ENCODE assay signal across 8 mouse cellular contexts in genomic region chr6:71298751-71299150, GRCm38 (mm10). TPM values are rescaled to one million over a fixed set of nuclear protein-coding genes. Genes with fewer than 3 reads are reported as not detected.
DNase-seq lines count a peak whose midpoint lies in the region; ATAC-seq and TF ChIP-seq lines count a peak whose summit lies in the region.

No protein-coding gene starts in this region.

- ATAC-seq in forebrain, embryonic 11.5 days (replicated peaks; ENCODE audit: low FRiP score), result no peak
- ATAC-seq in forebrain, embryonic 15.5 days (replicated peaks), result no peak
- ATAC-seq in midbrain, embryonic 11.5 days (ENCODE audit: low FRiP score), result no peak
- ATAC-seq in midbrain, embryonic 16.5 days, result no peak
- no peak for ATAC-seq in lung, postnatal 0 days
- no peak for ATAC-seq in heart, embryonic 12.5 days (ENCODE audit: insufficient number of reproducible peaks, low FRiP score)

- no peaks in the 10 kb centered on the region for H3K4me1 ChIP-seq in forebrain, embryonic 11.5 days (replicated peaks; ENCODE audit: control insufficient read depth, insufficient read depth, low read length)
- no peaks in the 10 kb centered on the region for H3K4me1 ChIP-seq in forebrain, embryonic 15.5 days
- no peaks in the 10 kb centered on the region for H3K4me1 ChIP-seq in midbrain, embryonic 11.5 days (ENCODE audit: control insufficient read depth, insufficient read depth, low read length)
- H3K4me1 ChIP-seq in midbrain, embryonic 16.5 days (ENCODE audit: control insufficient read depth, insufficient read depth, low read length), result no peaks in the 10 kb centered on the region
- H3K4me1 ChIP-seq in lung, postnatal 0 days (ENCODE audit: insufficient read depth, low read depth, low read length), result no peaks in the 10 kb centered on the region
- no peaks in the 10 kb centered on the region for H3K4me1 ChIP-seq in heart, embryonic 12.5 days (replicated peaks)

- TF ChIP-seq CTCF in lung, postnatal 0 days (IDR thresholded peaks at IDR 0.05), result peak; percentile 65

- no peaks in the 10 kb centered on the region for H3K27me3 ChIP-seq in forebrain, embryonic 11.5 days (ENCODE audit: control insufficient read depth, insufficient read depth, low read length)
- no peaks in the 10 kb centered on the region for H3K27me3 ChIP-seq in forebrain, embryonic 15.5 days
- no peaks in the 10 kb centered on the region for H3K27me3 ChIP-seq in midbrain, embryonic 11.5 days (ENCODE audit: control insufficient read depth, insufficient read depth, low read length)
- H3K27me3 ChIP-seq in midbrain, embryonic 16.5 days (ENCODE audit: control insufficient read depth, insufficient read depth, low read depth, low read length), result no peaks in the 10 kb centered on the region
- H3K27me3 ChIP-seq in lung, postnatal 0 days (replicated peaks; ENCODE audit: insufficient read depth, low read length), result no peaks in the 10 kb centered on the region
- H3K27me3 ChIP-seq in heart, embryonic 12.5 days (replicated peaks), result no peaks in the 10 kb centered on the region

- H3K9me3 ChIP-seq in forebrain, embryonic 11.5 days (ENCODE audit: control insufficient read depth, low read length), result no peaks in the 10 kb centered on the region
- H3K9me3 ChIP-seq in forebrain, embryonic 15.5 days, result no peaks in the 10 kb centered on the region
- H3K9me3 ChIP-seq in midbrain, embryonic 11.5 days (ENCODE audit: control insufficient read depth, low read length), result no peaks in the 10 kb centered on the region
- no peaks in the 10 kb centered on the region for H3K9me3 ChIP-seq in midbrain, embryonic 16.5 days (replicated peaks; ENCODE audit: control insufficient read depth, low read length, poor library complexity, severe bottlenecking)
- H3K9me3 ChIP-seq in lung, postnatal 0 days (ENCODE audit: low read length), result no peaks in the 10 kb centered on the region
- no peaks in the 10 kb centered on the region for H3K9me3 ChIP-seq in heart, embryonic 12.5 days (replicated peaks)

- no peak overlapping the region for H3K4me2 ChIP-seq in forebrain, embryonic 11.5 days (ENCODE audit: low read depth, low read length, severe bottlenecking)
- no peak overlapping the region for H3K4me2 ChIP-seq in forebrain, embryonic 15.5 days (replicated peaks)
- H3K4me2 ChIP-seq in midbrain, embryonic 11.5 days, result no peak overlapping the region
- no peak overlapping the region for H3K4me2 ChIP-seq in midbrain, embryonic 16.5 days (ENCODE audit: low read length)
- H3K4me2 ChIP-seq in lung, postnatal 0 days (replicated peaks; ENCODE audit: low read depth, low read length), result no peak overlapping the region
- H3K4me2 ChIP-seq in heart, embryonic 12.5 days, result no peak overlapping the region

- no peak overlapping the region for H3K27ac ChIP-seq in forebrain, embryonic 11.5 days (ENCODE audit: low read depth, low read length)
- H3K27ac ChIP-seq in forebrain, embryonic 15.5 days (replicated peaks), result no peak overlapping the region
- no peak overlapping the region for H3K27ac ChIP-seq in midbrain, embryonic 11.5 days (ENCODE audit: low read depth, low read length)
- no peak overlapping the region for H3K27ac ChIP-seq in midbrain, embryonic 16.5 days (ENCODE audit: low read length)
- H3K27ac ChIP-seq in lung, postnatal 0 days (ENCODE audit: low read length), result no peak overlapping the region
- no peak overlapping the region for H3K27ac ChIP-seq in heart, embryonic 12.5 days (ENCODE audit: poor library complexity, severe bottlenecking)

- peak; percentile 56 for DNase-seq in forebrain, embryonic 11.5 days (ENCODE audit: low spot score)
- DNase-seq in midbrain, embryonic 11.5 days (ENCODE audit: low spot score, missing footprints), result peak; percentile 93
- DNase-seq in cerebellum, postnatal 10 days, result peak; percentile 42 to 45
- no peak for DNase-seq in lung, postnatal 0 days (ENCODE audit: low spot score)
- DNase-seq in ovary, postnatal 14 days (ENCODE audit: low spot score), result no peak

- WGBS in forebrain, embryonic 11.5 days, result 35% methylated on average over 3 of the region's 3 CpGs
- WGBS in forebrain, embryonic 15.5 days, result 36% methylated on average over 3 of the region's 3 CpGs
- WGBS in midbrain, embryonic 11.5 days, result 31% methylated on average over 3 of the region's 3 CpGs
- 29% methylated on average over 3 of the region's 3 CpGs for WGBS in midbrain, embryonic 16.5 days
- 38% methylated on average over 3 of the region's 3 CpGs for WGBS in lung, postnatal 0 days
- 38% methylated on average over 3 of the region's 3 CpGs for WGBS in heart, embryonic 12.5 days

- H3K9ac ChIP-seq in forebrain, embryonic 11.5 days (ENCODE audit: low read length), result no peak overlapping the region
- no peak overlapping the region for H3K9ac ChIP-seq in forebrain, embryonic 15.5 days (replicated peaks)
- H3K9ac ChIP-seq in midbrain, embryonic 11.5 days (ENCODE audit: low read length), result no peak overlapping the region
- no peak overlapping the region for H3K9ac ChIP-seq in midbrain, embryonic 16.5 days (ENCODE audit: low read depth, low read length)
- no peak overlapping the region for H3K9ac ChIP-seq in lung, postnatal 0 days (replicated peaks; ENCODE audit: low read depth)
- no peak overlapping the region for H3K9ac ChIP-seq in heart, embryonic 12.5 days

- no peak overlapping the region for H3K4me3 ChIP-seq in forebrain, embryonic 11.5 days (ENCODE audit: low read depth, low read length)
- no peak overlapping the region for H3K4me3 ChIP-seq in forebrain, embryonic 15.5 days
- H3K4me3 ChIP-seq in midbrain, embryonic 11.5 days (ENCODE audit: low read depth, low read length), result no peak overlapping the region
- no peak overlapping the region for H3K4me3 ChIP-seq in midbrain, embryonic 16.5 days (ENCODE audit: low read depth, low read length)
- H3K4me3 ChIP-seq in lung, postnatal 0 days (ENCODE audit: low read depth, low read length), result no peak overlapping the region
- H3K4me3 ChIP-seq in heart, embryonic 12.5 days, result no peak overlapping the region

- H3K36me3 ChIP-seq in forebrain, embryonic 11.5 days (ENCODE audit: control insufficient read depth, insufficient read depth, low read length), result no peaks in the 10 kb centered on the region
- H3K36me3 ChIP-seq in forebrain, embryonic 15.5 days, result no peaks in the 10 kb centered on the region
- H3K36me3 ChIP-seq in midbrain, embryonic 11.5 days (ENCODE audit: control insufficient read depth, insufficient read depth, low read length), result no peaks in the 10 kb centered on the region
- H3K36me3 ChIP-seq in midbrain, embryonic 16.5 days (ENCODE audit: control insufficient read depth, insufficient read depth, low read length), result no peaks in the 10 kb centered on the region
- no peaks in the 10 kb centered on the region for H3K36me3 ChIP-seq in lung, postnatal 0 days (ENCODE audit: insufficient read depth, low read length)
- no peaks in the 10 kb centered on the region for H3K36me3 ChIP-seq in heart, embryonic 12.5 days

- TF ChIP-seq EP300 in lung, postnatal 0 days (IDR thresholded peaks at IDR 0.05), result no peak

RNA-seq across cellular contexts. Expression of gene Smyd1, which starts 23.3 kb away (rescaled TPM):
- 0.17 and 0.51 TPM in 2 replicates for polyA plus RNA-seq in forebrain, embryonic 11.5 days (2014; fragmentation: Nextera tagmentation; extraction: Ambion mirVana)
- 0.15 and 0.26 TPM in 2 replicates for polyA plus RNA-seq in forebrain, embryonic 15.5 days (2015; fragmentation: Nextera tagmentation; extraction: Ambion mirVana)
- 0.12 and 0.15 TPM in 2 replicates for polyA plus RNA-seq in midbrain, embryonic 11.5 days (2014; fragmentation: Nextera tagmentation; extraction: Ambion mirVana)
- 0.39 and 0.48 TPM in 2 replicates for polyA plus RNA-seq in midbrain, embryonic 16.5 days (2015; fragmentation: Nextera tagmentation; extraction: Ambion mirVana)
- polyA plus RNA-seq in lung, postnatal 0 days (2015; fragmentation: Nextera tagmentation; extraction: Ambion mirVana), result 0.80 and 1.2 TPM in 2 replicates
- 110 and 113 TPM in 2 replicates for polyA plus RNA-seq in heart, embryonic 12.5 days (2016; fragmentation: Nextera tagmentation; extraction: Ambion mirVana)

RNA-seq across cellular contexts. Expression of gene Cd8b1, which starts 23.8 kb away (rescaled TPM):
- not detected in 2 replicates for polyA plus RNA-seq in forebrain, embryonic 11.5 days (2014; fragmentation: Nextera tagmentation; extraction: Ambion mirVana)
- not detected in 2 replicates for polyA plus RNA-seq in forebrain, embryonic 15.5 days (2015; fragmentation: Nextera tagmentation; extraction: Ambion mirVana)
- not detected in 2 replicates for polyA plus RNA-seq in midbrain, embryonic 11.5 days (2014; fragmentation: Nextera tagmentation; extraction: Ambion mirVana)
- polyA plus RNA-seq in midbrain, embryonic 16.5 days (2015; fragmentation: Nextera tagmentation; extraction: Ambion mirVana), result not detected in 2 replicates
- polyA plus RNA-seq in lung, postnatal 0 days (2015; fragmentation: Nextera tagmentation; extraction: Ambion mirVana), result 0.23 and 0.24 TPM in 2 replicates
- polyA plus RNA-seq in heart, embryonic 12.5 days (2016; fragmentation: Nextera tagmentation; extraction: Ambion mirVana), result not detected in 2 replicates

RNA-seq across cellular contexts. Expression of gene Krcc1, which starts 27.3 kb away (rescaled TPM):
- polyA plus RNA-seq in forebrain, embryonic 11.5 days (2014; fragmentation: Nextera tagmentation; extraction: Ambion mirVana), result 31.1 and 37.1 TPM in 2 replicates
- 20.5 and 21.3 TPM in 2 replicates for polyA plus RNA-seq in forebrain, embryonic 15.5 days (2015; fragmentation: Nextera tagmentation; extraction: Ambion mirVana)
- polyA plus RNA-seq in midbrain, embryonic 11.5 days (2014; fragmentation: Nextera tagmentation; extraction: Ambion mirVana), result 36.1 and 40.2 TPM in 2 replicates
- polyA plus RNA-seq in midbrain, embryonic 16.5 days (2015; fragmentation: Nextera tagmentation; extraction: Ambion mirVana), result 15.0 and 17.0 TPM in 2 replicates
- 72.3 and 80.6 TPM in 2 replicates for polyA plus RNA-seq in lung, postnatal 0 days (2015; fragmentation: Nextera tagmentation; extraction: Ambion mirVana)
- polyA plus RNA-seq in heart, embryonic 12.5 days (2016; fragmentation: Nextera tagmentation; extraction: Ambion mirVana), result 54.6 and 59.1 TPM in 2 replicates

Comparison
In these comparisons a context has a peak if more than half of its experiments do, and no peak if none do; other contexts are left out.
1. DNase-seq: peak in forebrain, embryonic 11.5 days (single experiment), midbrain, embryonic 11.5 days (single experiment) and cerebellum, postnatal 10 days (2 of 2); none in lung, postnatal 0 days (single experiment) and ovary, postnatal 14 days (single experiment).
2. RNA of gene Smyd1, which starts 23.3 kb away (polyA plus RNA-seq): 110 to 113 TPM in heart, embryonic 12.5 days; 0.80 to 1.2 TPM in lung, postnatal 0 days, 0.39 to 0.48 TPM in midbrain, embryonic 16.5 days, 0.17 to 0.51 TPM in forebrain, embryonic 11.5 days, 0.15 to 0.26 TPM in forebrain, embryonic 15.5 days and 0.12 to 0.15 TPM in midbrain, embryonic 11.5 days; every median in the first group is over 10 times any median in the second.